Mouse (Mus musculus): ENCODE measurements around the gene Rps28.

Rps28 gene

DNA sequence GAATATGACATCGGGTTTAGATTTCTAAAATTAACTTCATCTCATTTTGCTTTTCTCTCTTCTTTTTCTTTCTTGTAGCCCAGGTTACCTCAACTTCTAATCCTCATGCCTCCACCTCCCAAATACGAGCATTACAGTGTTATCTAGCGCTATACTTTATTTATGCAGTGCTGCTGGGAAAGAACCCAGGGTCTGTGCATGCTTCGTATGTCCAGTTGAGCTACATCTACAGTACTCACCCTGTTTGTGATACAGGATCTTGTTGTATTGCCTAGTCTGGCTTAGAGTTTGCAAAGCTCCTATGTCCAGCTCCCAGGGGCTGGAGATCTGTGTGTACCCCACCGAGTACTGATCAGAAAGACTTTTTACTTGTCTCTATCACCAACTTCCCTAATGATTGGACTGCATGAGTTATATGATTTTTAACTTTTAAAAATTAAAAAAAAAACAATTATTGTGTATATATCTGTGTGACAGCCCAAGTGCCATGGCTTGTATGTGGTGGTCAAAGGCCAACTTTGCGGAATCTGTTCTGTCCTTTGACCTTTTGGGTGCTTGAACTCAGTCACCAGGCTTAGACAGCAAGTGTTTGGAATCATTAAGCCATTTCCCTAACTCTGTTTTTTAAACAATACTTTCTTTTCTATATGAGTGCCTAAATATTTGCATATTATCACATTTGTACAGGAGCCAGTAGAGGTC, 50.3 kb downstream of the Rps28 start:
- in situ Hi-C loops (cut with MboI, MseI), result no loop called here

GRCm38 (mm10) chr17:33773426-33773825, 50.9 kb downstream of the Rps28 start:
- in situ Hi-C loops (cut with MboI, MseI), result no loop called here

GRCm38 (mm10) chr17:33771617-33772016, 52.7 kb downstream of the Rps28 start:
- in situ Hi-C loops (cut with MboI, MseI), result no loop called here

Data from T-helper 2 cell (primary cell).